Mouse (Mus musculus): ENCODE measurements at regions not wholly inside any gene's neighbourhood (a gene's known extent, or its start where the extent isn't known, plus 50 kb on each side); places are given as distances from the start of the nearest gene placed in this dataset.

DNA sequence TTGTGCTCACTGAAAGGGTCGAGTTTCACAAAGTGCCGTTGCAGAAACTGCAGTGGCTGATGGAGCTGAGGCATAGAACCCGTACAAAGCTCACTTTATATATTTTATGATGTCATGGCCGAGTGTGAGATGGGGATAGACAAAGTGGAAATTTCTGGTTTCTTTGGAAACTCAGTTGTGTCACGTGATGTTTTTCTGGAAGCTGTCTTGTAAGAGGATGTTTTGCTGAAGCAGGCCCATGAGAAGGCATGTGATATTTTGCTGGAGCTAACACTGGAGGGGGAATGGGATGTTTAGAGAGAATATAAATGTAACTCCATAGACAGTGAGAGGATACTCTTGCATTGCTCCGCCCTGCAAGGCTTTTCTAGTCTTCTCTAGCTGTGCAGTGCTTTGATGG is 311.7 kb downstream of the Tmem132b start:
- no peaks in the 10 kb centered on the region for H3K27me3 ChIP-seq
- H3K9me3 ChIP-seq: peaks cover 5% of the 10 kb centered on the region; the same call in 1 of the 2 replicates
- no peak overlapping the region for H3K4me2 ChIP-seq
- no peaks in the 10 kb centered on the region for H3K36me3 ChIP-seq
- no peak overlapping the region for H3K9ac ChIP-seq
- H3K27ac ChIP-seq: no peak overlapping the region
- no peaks in the 10 kb centered on the region for H3K4me1 ChIP-seq
- WGBS: 64% methylated on average over 6 of the region's 6 CpGs
- ATAC-seq (ENCODE audit: insufficient number of reproducible peaks, insufficient read depth, low FRiP score, low TSS enrichment, low read depth): no peak
- H3K4me3 ChIP-seq: no peak overlapping the region

DNA sequence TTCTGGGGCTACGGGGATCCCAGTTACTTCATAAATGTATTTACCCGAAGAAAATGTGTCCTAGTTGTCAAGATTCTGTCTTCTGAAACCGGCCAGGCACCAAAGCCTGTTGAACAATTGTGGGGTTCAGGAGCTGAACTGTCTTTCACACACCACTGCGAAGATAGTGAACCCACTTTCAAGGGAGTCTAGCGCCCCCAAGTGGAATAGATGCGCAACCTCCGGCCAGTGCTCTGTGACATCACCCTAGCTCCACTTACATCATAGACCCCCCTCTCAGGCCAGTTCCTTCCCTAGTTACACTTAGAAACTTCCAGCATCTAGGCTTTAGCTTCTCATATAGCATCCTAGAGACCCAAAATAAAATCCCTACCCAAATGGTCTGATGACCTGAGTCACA is 318.1 kb downstream of the Tmem132b start:
- no peak for ATAC-seq (ENCODE audit: insufficient number of reproducible peaks, insufficient read depth, low FRiP score, low TSS enrichment, low read depth)
- Histone ChIP-seq H3K4me2 (no peak overlapping the region), H3K4me3 (no peak overlapping the region), H3K9ac (no peak overlapping the region), H3K4me1 (no peaks in the 10 kb centered on the region), H3K27ac (no peak overlapping the region), H3K27me3 (no peaks in the 10 kb centered on the region), H3K9me3 (peaks cover 5% of the 10 kb centered on the region; the same call in 1 of the 2 replicates), H3K36me3 (no peaks in the 10 kb centered on the region)
- 85% methylated on average over 7 of the region's 7 CpGs for WGBS

DNA sequence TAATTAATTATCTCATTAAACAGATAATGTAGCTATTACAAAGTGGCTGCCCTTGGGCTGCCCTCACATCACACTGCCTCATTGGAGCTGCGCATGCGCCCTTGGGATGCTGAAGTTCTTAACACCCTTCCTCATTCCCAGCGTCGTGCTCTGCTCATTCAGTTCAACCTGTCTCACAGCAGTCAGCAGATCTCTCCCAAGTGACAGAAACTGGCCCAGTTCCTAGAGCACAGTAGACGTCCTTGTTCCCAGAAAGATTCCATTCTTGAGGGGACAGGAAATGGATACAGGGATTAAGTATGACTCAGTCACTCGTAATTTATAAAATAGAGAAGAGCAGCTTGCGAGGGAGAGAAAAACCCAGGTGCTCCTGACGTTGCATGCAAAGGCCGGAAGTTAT is 344.7 kb downstream of the Tmem132b start:
- Histone ChIP-seq H3K4me2 (no peak overlapping the region), H3K27me3 (no peaks in the 10 kb centered on the region), H3K36me3 (no peaks in the 10 kb centered on the region), H3K27ac (no peak overlapping the region), H3K9ac (no peak overlapping the region), H3K4me1 (no peaks in the 10 kb centered on the region), H3K9me3 (no peaks in the 10 kb centered on the region), H3K4me3 (no peak overlapping the region)
- WGBS: 74% methylated on average over 9 of the region's 9 CpGs
- ATAC-seq (ENCODE audit: insufficient number of reproducible peaks, insufficient read depth, low FRiP score, low TSS enrichment, low read depth): no peak

DNA sequence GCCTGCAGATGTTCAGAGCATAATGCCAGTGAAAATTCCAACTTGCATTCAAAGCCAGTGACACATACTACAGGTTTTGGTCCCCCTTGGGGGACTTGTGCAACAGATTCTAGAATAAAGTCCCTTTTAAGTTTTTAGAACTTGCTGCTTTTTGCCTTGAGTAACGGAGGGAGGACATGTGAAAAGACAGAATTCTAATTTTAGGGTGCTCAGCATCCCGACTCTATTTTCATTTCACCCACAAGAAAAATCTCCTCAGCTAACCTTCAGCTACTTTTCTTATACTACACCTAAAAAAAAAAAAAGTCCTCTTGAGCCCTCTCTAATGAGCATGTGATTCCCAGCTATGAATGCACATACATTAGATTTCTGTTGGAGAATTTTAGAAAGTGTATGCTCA is 357.3 kb downstream of the Tmem132b start:
- no peak overlapping the region for H3K9ac ChIP-seq
- H3K4me2 ChIP-seq: no peak overlapping the region
- H3K36me3 ChIP-seq: no peaks in the 10 kb centered on the region
- ATAC-seq (ENCODE audit: insufficient number of reproducible peaks, insufficient read depth, low FRiP score, low TSS enrichment, low read depth): no peak
- no peak overlapping the region for H3K27ac ChIP-seq
- no peaks in the 10 kb centered on the region for H3K4me1 ChIP-seq
- H3K27me3 ChIP-seq: no peaks in the 10 kb centered on the region
- H3K9me3 ChIP-seq: no peaks in the 10 kb centered on the region
- 76% methylated on average over 2 of the region's 2 CpGs for WGBS
- no peak overlapping the region for H3K4me3 ChIP-seq

DNA sequence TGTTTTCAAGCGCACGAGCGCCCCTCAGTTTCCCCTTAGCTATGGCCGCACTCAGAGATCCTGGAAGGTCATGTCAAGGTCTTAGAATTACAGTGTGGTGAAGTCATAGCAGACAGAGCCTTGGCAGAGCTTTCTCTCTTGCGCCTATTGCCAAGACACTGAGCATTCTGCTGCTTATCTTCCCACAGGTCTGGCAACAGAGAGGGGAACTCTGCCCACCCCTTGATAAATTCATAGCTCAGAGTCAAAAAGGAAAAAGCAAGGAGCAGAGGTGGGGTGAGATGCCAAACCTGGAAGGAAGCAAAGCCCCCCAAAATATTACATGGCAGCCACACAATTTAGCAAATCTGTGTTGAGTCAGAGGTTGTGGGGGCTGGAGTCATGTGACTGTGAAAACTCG is 362.3 kb downstream of the Tmem132b start:
- Histone ChIP-seq H3K36me3 (no peaks in the 10 kb centered on the region), H3K27ac (no peak overlapping the region), H3K4me1 (no peaks in the 10 kb centered on the region), H3K4me3 (no peak overlapping the region), H3K9ac (no peak overlapping the region), H3K9me3 (peaks cover 3% of the 10 kb centered on the region; the same call in 1 of the 2 replicates), H3K27me3 (no peaks in the 10 kb centered on the region), H3K4me2 (no peak overlapping the region)
- ATAC-seq (ENCODE audit: insufficient number of reproducible peaks, insufficient read depth, low FRiP score, low TSS enrichment, low read depth): no peak
- 85% methylated on average over 6 of the region's 6 CpGs for WGBS

- H3K9ac ChIP-seq: no peak overlapping the region
- H3K36me3 ChIP-seq: no peaks in the 10 kb centered on the region
- no peak overlapping the region for H3K4me3 ChIP-seq
- ATAC-seq (ENCODE audit: insufficient number of reproducible peaks, insufficient read depth, low FRiP score, low TSS enrichment, low read depth): no peak
- H3K4me2 ChIP-seq: no peak overlapping the region
- H3K27ac ChIP-seq: no peak overlapping the region
- no peaks in the 10 kb centered on the region for H3K27me3 ChIP-seq
- WGBS: 86% methylated on average over 4 of the region's 4 CpGs
- H3K9me3 ChIP-seq: no peaks in the 10 kb centered on the region
- no peaks in the 10 kb centered on the region for H3K4me1 ChIP-seq
These were observed 370.5 kb downstream of the Tmem132b start for GRCm38 (mm10) chr5:125902038-125902437.

DNA sequence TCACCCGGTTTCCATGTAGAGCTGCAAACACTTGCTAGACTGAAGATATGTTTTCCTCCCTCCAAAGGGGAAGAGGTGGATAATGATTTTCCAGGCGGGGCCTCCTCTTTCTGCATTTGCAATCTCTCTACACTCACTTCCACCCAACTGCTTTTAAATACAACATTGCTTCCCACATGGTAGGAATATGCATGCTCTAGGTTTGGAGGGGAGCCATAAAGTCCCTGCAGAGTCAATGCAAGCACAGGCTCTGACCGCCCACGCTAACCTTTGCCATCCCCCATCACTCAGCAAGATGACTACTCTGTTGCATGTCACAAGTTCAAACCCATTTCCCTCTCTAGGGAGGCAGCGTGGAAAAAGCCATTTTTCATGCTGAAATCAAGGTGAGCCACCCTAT is 372.9 kb downstream of the Tmem132b start:
- no peak overlapping the region for H3K9ac ChIP-seq
- WGBS: 85% methylated on average over 5 of the region's 5 CpGs

DNA sequence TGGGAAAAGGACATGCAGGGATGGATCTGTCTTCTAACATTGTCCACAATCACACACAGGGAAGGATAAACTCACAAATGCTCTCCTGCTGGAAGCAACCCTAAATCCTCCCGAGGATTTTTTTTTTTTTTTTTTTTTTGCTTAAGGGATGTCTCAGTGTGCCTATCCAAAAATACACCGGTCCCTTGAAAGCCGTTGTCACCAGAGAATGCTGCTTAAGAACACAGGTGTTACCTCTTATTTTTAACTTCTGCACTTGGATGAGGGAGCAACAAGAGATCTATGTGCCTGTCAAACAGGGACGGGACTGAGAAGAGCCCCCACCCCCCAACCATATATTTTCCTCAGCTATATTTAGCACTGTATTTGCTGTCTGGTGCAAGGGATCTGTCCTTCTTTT is 375.8 kb downstream of the Tmem132b start:
- Histone ChIP-seq H3K9ac (no peak overlapping the region), H3K4me1 (no peaks in the 10 kb centered on the region), H3K27me3 (no peaks in the 10 kb centered on the region), H3K27ac (no peak overlapping the region), H3K9me3 (no peaks in the 10 kb centered on the region; the same call in 1 of the 2 replicates), H3K4me2 (no peak overlapping the region), H3K36me3 (no peaks in the 10 kb centered on the region), H3K4me3 (no peak overlapping the region)
- no peak for ATAC-seq (ENCODE audit: insufficient number of reproducible peaks, insufficient read depth, low FRiP score, low TSS enrichment, low read depth)
- 86% methylated on average over 4 of the region's 4 CpGs for WGBS

More for the DNA sequence above, 372.9 kb downstream of the Tmem132b start:
- no peaks in the 10 kb centered on the region; the same call in 1 of the 2 replicates for H3K9me3 ChIP-seq
- H3K27ac ChIP-seq: no peak overlapping the region
- H3K4me3 ChIP-seq: no peak overlapping the region
- H3K36me3 ChIP-seq: no peaks in the 10 kb centered on the region
- H3K4me2 ChIP-seq: no peak overlapping the region
- H3K4me1 ChIP-seq: no peaks in the 10 kb centered on the region
- no peaks in the 10 kb centered on the region for H3K27me3 ChIP-seq
- ATAC-seq (ENCODE audit: insufficient number of reproducible peaks, insufficient read depth, low FRiP score, low TSS enrichment, low read depth): no peak

GRCm38 (mm10) chr5:125907909-125908308 is 376.3 kb downstream of the Tmem132b start:
- H3K4me1 ChIP-seq: no peaks in the 10 kb centered on the region
- no peaks in the 10 kb centered on the region for H3K36me3 ChIP-seq
- H3K4me3 ChIP-seq: no peak overlapping the region
- 94% methylated on average over 5 of the region's 5 CpGs for WGBS
- H3K27ac ChIP-seq: no peak overlapping the region
- H3K9me3 ChIP-seq: no peaks in the 10 kb centered on the region; the same call in 1 of the 2 replicates
- H3K9ac ChIP-seq: no peak overlapping the region
- no peak overlapping the region for H3K4me2 ChIP-seq
- no peak for ATAC-seq (ENCODE audit: insufficient number of reproducible peaks, insufficient read depth, low FRiP score, low TSS enrichment, low read depth)
- H3K27me3 ChIP-seq: no peaks in the 10 kb centered on the region

- no peak overlapping the region for H3K4me2 ChIP-seq
- no peak overlapping the region for H3K27ac ChIP-seq
- H3K4me3 ChIP-seq: no peak overlapping the region
- no peak for ATAC-seq (ENCODE audit: insufficient number of reproducible peaks, insufficient read depth, low FRiP score, low TSS enrichment, low read depth)
- no peak overlapping the region for H3K9ac ChIP-seq
- WGBS: 86% methylated on average over 4 of the region's 4 CpGs
- no peaks in the 10 kb centered on the region for H3K4me1 ChIP-seq
- no peaks in the 10 kb centered on the region for H3K9me3 ChIP-seq
- no peaks in the 10 kb centered on the region for H3K36me3 ChIP-seq
- H3K27me3 ChIP-seq: no peaks in the 10 kb centered on the region
These were observed 384.3 kb downstream of the Tmem132b start for GRCm38 (mm10) chr5:125915857-125916256.

GRCm38 (mm10) chr5:125920965-125921364 is 389.4 kb downstream of the Tmem132b start:
- ATAC-seq (ENCODE audit: insufficient number of reproducible peaks, insufficient read depth, low FRiP score, low TSS enrichment, low read depth): no peak
- Histone ChIP-seq H3K27ac (no peak overlapping the region), H3K4me3 (no peak overlapping the region), H3K9me3 (no peaks in the 10 kb centered on the region), H3K9ac (no peak overlapping the region), H3K36me3 (no peaks in the 10 kb centered on the region), H3K4me1 (no peaks in the 10 kb centered on the region), H3K4me2 (no peak overlapping the region), H3K27me3 (no peaks in the 10 kb centered on the region; the same call in 1 of the 2 replicates)
- WGBS: 24% methylated on average over 11 of the region's 11 CpGs

GRCm38 (mm10) chr5:125925856-125926497 is 394.4 kb downstream of the Tmem132b start:
- Histone ChIP-seq H3K27me3 (no peaks in the 10 kb centered on the region; the same call in 1 of the 2 replicates), H3K9me3 (no peaks in the 10 kb centered on the region), H3K4me1 (no peaks in the 10 kb centered on the region), H3K4me2 (no peak overlapping the region), H3K4me3 (no peak overlapping the region), H3K27ac (no peak overlapping the region), H3K9ac (no peak overlapping the region), H3K36me3 (no peaks in the 10 kb centered on the region)
- WGBS: 81% methylated on average over 7 of the region's 7 CpGs
- no peak for ATAC-seq (ENCODE audit: insufficient number of reproducible peaks, insufficient read depth, low FRiP score, low TSS enrichment, low read depth)

All from embryonic facial prominence, embryonic 13.5 days (tissue).